Mouse (Mus musculus): ENCODE results near the gene Samd5. TPM values are rescaled to one million over a fixed set of nuclear protein-coding genes. Genes with fewer than 3 reads are reported as not detected.

The Samd5 gene
- 0.94 TPM for polyA plus RNA-seq (2015; fragmentation: Illumina TruSeq; extraction: RNeasy Lipid Tissue Mini Kit (QIAGEN cat#74804); ENCODE audit: insufficient read depth, low read depth, low replicate concordance)

DNA sequence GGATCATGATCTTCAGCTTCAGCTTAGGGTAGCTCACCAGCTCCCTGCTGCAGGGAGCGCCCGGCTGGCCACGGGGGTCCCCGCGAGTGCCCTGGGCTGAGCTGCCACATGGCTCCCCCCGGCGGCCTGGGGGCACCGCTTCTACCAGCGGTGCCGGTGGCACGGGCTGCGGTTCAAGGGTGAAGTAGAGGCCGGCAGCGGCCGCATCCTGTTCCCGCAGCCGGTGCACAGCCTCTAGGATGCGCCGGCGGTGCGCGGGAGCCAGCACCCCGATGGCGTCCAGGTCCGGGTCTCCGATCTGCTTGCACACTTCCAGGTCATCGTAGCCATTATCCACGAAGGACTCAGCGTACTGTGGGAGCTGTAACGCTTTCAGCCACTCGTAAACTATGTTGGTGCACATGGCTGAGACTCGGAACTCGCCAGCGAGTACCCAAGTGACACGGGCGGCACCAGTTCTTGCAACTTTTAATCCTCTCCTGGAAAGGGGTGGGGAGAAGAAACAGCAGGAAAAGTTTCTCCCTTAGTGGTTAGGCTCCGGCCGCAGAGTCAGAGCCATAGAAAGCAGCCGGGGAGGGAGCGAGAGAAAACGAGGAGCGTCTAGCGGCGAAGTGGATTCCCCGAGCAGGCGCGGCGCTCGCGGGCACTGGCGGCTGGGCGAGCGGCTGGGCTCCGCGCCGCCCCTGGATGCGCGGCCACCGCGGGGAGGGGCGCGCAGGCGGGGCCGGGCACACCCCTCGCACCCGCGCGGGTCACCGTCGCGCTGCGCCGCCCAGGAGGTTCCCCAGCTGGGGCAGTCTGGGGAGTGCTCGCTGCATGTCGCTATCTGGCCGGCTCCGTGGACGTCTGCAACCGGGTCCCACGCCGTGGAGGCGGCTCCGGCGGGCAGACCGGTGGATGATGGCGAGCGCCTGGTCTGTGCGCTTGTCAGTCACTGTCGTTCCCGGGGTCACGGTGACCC is at the start of gene Samd5:
Gene Samd5, minus strand, starts transcription at position 648 of the 961 bp plus-strand sequence.

Other genes with a start within 250 kb of the Samd5 start
- gene Stxbp5, start 225.9 kb upstream of the Samd5 start, polyA plus RNA-seq (2015; fragmentation: Illumina TruSeq; extraction: RNeasy Lipid Tissue Mini Kit (QIAGEN cat#74804); ENCODE audit: insufficient read depth, low read depth, low replicate concordance): 6.2 TPM